Mouse (Mus musculus) cerebellum, adult 2 months (tissue): Measurements from ENCODE around the gene Zfp579.

ENCODE experiments used
- CTCF ChIP-seq: fragments of 200-500 bp; IDR thresholded peaks from 2 replicates; pipeline ENCODE4 v1.5.1; 2011; ENCODE audit warnings: low read depth, mild to moderate bottlenecking, control low read depth, low read length, moderate library complexity, borderline replicate concordance; ENCODE audit not compliant: insufficient read depth
- POLR2A ChIP-seq: fragments of 200-500 bp; IDR thresholded peaks from 2 replicates; pipeline ENCODE4 v1.6.1; 2011; ENCODE audit warnings: low read length, control low read depth, borderline replicate concordance; ENCODE audit not compliant: insufficient read depth

DNA sequence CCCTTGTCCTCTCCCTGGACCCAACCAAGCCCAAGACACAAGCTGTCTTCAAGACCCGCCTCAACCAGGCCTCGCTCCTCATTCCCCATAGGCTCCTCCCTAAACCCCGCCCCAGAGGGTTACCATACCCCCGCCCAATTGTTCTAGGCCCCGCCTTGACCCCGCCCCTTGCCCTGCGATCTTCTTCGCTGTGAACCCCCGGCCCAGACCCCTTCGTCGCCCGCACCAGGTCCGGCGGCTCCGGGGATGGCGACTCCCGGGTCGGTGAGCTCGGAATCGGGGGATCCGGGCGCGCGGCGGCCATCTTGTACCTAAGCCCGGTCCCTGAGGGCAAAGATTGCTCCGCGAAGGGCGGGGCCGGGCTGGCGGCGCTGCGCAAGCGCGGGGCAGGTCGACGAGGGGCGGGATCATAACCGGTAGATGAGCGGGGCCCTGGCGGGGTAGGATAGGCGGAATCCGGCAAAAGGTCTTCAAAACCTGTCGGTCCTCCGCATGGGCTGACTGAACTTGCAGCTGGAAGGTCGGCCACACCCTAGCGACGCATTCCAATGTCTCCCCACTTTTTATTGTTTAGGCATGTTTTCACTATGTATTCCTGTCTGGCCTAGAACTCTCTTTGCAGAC lies 42.3 kb upstream of the Zfp579 start, which contains the start of gene Zfp784:
- TF ChIP-seq CTCF (no peak), POLR2A (peak; percentile 72)
